Mouse (Mus musculus) left cerebral cortex, postnatal 36 days (tissue): ENCODE data around the gene Adora2b. TPM values are rescaled to one million over a fixed set of nuclear protein-coding genes. Genes with fewer than 3 reads are reported as not detected.
"Not testable (repeated sequence)": the region's sequence is repeated elsewhere in the genome, so short reads cannot be mapped to it uniquely, and the experiment has no call there.

ENCODE experiments used
- DNase-seq, 2 experiments: peaks; one replicate each; pipeline ENCODE4 v3.0.0; 2021 to 2022; ENCODE audit warnings: low spot score in 2 of 2, mixed read lengths in 1 of 2
- intact Hi-C: fragments of 180-260 bp; cut with DNase I; formaldehyde crosslinking; loops from one replicate; pipeline ENCODE4 v1.15.1; 2025
- total RNA-seq, 2 experiments: library from RNA; stranded (reverse); gene quantifications; 2 replicates each; pipeline ENCODE4 v1.2.3; 2021

Gene Adora2b
- total RNA-seq, 2 experiments from 2014 or later = 6.6 to 7.0 TPM

DNA sequence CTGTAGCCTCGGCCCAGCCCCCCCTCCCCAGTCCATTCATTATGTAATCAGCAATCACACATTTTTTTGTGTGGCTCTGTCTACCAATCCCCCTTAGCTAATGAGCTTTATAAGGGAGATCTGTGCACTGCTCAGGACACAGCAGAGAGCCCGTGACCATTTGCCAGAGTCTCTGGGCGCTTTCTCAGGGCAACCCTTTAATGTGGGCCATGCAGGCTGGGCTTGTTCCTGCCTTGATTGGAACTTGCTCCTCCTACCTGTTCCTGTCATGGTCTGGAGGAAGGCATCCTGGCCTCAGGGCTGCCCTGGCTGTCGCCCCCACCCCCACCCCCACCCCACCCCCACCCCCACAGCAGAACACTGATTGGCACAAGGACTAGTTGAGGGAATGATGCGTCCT, 10.4 kb downstream of the Adora2b start:
- DNase-seq = no peak
- intact Hi-C loops = no loop called here

DNA sequence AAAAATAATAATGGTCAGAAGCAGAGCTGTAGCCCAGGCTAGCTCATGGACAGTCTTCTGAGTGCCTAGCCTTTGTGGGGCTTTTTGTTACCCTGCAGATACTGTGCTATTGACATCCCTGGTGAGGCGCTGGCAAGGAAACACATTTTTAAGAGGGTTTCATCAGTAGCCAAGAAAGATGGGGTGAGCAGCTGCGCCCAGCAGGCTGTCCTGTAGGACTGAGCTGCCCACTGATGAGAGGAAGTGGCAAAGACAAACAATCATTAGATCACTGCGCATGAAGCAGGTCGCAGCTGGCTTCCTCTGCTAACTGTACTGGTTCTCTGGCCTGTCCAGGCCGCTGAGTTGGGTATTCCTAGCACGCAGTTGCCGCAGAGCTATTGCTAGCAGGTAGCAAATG, 14.8 kb downstream of the Adora2b start:
- no peak for DNase-seq
- intact Hi-C loops = no loop called here

DNA sequence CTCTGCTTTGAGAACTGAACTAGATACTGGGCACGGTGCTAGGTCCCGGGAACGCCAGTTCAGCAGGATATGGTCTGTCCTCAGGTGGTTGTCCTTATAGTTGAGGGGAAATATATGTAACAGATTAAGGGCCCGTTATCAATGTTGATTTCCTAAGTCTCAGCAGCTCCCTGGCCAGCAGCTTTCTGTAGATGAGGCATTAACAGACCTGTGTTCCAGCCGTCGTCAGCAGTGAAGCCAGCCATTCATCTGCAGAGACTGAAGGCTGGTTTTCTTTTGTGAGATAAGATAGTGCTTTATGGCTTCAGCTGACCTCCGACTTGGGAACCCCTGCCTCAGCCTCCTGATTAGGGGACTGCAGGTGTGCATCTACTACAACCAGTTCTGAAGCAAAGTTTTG, 15.2 kb downstream of the Adora2b start:
- DNase-seq = no peak
- intact Hi-C loops = no loop called here

DNA sequence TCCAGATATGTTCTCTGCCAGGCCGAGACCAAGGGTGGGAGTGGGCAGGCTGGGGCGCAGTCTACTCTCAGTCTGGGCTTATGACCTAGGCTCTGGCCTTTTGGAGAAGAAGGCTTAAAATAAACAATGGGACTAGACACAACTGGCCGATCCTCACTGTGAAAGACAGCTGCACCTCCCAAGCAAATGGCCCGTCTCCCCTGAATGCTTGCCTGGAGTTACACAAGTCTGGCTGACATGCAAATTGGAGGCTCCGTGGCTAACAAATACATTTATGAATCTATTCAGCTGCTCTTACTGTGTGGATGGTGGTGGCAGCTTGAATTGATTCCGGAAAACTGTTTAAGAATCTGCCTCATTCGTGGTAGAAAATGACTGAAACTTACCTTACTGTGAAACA, 16.9 kb downstream of the Adora2b start:
- intact Hi-C loops = no loop called here
- DNase-seq = no peak

DNA sequence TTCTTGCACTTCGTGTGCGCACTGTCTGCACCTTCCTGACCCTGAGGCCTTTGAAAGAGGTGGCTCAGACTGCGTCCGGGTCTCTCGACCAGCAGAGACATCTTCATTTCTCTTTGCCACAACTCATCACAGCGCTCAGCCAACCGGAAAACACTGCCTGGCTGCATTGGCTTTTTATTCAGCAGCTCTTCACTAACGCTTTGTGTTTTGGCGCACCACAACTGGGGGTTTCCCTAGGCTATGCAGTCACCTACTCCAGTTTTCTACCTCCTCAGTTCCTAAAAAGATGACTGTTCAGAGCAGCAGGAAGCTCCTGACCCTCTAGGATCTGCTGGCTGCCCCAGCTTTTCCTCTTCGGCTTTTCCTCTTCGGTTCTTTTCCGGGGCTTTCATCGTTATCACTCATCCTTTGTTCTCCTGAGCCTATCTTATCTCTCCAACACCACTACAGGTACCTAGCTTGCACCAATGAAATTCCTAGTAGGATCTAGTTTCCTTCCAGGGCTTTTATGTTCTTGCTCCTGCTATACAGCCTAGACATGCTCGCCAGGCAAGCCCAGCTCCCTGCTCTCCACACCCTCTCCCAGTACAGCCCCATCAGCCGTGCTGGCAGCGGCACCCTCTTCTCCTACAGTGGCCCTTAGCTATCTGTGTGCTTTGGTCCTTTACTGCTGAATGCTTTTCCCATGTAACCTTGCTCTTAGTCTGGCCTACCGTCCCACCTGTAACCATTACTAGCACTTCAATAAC, 17.9 kb downstream of the Adora2b start:
- intact Hi-C loops = no loop called here
- no peak for DNase-seq

DNA sequence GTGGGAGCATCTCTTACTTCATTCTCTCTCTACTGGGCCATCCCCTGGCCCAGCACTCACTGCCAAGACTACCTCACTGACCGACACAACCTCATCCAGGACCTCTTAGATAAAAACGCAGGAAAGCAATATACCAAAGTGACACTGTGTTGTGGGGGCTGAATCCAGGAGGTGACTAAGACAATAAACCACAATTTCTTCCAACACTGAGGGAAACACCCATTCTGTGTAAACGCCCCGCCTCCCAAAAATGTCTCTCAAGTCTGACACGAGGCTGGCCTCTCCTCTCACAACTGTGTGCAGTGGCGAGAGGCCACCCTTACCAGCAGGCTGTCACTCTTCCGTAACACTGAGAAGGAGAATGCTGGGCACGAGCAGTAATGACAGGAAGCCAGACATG, 19.6 kb downstream of the Adora2b start:
- intact Hi-C loops = no loop called here
- DNase-seq = no peak

DNA sequence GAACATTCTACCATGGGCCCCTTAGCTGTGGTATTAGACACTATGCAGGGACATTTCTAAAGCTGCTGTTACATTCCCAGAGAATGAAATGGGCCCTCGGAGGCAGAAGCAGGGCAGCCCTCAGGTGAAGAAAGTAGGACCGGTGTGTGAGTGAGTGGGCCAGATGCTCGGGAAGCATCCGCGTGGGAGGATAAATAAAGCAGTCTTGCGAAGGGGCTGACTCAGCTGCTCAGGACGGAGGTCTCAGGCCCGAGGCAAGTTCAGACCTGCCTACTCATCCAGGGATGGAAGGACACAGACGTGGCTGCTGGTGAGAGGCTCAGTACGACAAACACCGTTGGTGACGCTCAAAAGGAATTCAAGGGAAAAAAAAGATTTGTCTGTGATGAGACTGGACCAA, 20.3 kb downstream of the Adora2b start:
- intact Hi-C loops = no loop called here
- DNase-seq = no peak

DNA sequence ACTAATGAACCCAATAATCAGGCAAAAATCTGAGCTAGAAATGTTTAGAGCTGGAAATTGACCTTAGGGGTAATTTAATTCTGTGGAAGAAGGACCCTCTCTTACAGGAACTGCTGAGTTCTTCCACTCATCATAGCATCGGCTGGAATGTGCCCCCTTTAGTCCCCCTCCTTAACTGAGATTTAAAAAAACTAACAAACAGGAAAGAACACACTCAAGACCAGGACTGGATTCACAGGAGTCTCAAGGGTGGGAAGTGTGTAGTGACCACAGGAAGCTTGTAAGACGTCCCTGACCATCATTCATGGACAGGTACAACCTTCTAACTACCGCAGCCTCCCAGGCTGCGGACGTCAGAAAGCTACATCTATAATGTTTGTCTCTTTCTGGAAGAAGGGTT, 22.1 kb downstream of the Adora2b start:
- no peak for DNase-seq
- intact Hi-C loops = no loop called here

DNA sequence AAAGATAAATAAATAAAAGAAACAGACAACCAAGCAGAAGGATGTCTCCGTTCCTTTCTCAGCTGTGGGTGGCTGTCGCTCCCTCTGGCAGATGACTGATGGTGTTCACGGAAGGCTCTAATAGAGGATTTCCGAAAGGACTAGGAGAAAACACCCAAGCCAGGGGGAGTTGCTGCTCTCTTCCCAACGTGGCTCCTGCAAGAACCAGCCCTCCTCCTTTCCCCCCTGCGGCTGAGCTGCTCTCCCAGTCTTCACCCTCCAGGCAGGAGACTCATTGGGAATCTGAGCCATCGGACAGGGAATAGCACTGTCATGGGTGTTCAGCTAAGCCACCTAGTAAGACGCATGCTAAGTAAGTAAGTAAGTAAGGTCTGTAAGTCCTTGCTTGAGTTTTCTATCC, 28.3 kb downstream of the Adora2b start:
- intact Hi-C loops = loop anchor here (2.0 kb wide), 1 partner anchor 326 kb away; no protein-coding TSS in a partner anchor
- DNase-seq = no peak

DNA sequence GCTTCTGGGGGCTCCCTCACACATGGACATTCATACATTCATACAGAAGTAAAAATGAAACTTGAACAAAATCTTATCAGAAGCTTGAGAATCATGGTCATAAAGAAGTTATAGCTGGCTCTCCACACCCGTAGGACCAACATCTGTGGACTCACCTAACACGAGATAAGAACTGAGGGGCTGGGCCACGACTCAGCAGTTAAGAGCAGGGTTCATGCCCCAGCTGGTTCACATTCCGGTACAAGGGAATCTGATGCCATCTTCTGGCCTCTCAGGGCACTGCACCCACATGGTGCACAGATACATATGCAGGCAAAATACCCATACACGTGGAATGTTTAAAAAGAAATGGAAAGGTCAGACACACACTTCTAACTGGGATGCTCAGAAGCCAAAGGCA, 29.2 kb downstream of the Adora2b start:
- intact Hi-C loops = no loop called here
- DNase-seq = peak in 1 of 2 experiments; percentile 37

DNA sequence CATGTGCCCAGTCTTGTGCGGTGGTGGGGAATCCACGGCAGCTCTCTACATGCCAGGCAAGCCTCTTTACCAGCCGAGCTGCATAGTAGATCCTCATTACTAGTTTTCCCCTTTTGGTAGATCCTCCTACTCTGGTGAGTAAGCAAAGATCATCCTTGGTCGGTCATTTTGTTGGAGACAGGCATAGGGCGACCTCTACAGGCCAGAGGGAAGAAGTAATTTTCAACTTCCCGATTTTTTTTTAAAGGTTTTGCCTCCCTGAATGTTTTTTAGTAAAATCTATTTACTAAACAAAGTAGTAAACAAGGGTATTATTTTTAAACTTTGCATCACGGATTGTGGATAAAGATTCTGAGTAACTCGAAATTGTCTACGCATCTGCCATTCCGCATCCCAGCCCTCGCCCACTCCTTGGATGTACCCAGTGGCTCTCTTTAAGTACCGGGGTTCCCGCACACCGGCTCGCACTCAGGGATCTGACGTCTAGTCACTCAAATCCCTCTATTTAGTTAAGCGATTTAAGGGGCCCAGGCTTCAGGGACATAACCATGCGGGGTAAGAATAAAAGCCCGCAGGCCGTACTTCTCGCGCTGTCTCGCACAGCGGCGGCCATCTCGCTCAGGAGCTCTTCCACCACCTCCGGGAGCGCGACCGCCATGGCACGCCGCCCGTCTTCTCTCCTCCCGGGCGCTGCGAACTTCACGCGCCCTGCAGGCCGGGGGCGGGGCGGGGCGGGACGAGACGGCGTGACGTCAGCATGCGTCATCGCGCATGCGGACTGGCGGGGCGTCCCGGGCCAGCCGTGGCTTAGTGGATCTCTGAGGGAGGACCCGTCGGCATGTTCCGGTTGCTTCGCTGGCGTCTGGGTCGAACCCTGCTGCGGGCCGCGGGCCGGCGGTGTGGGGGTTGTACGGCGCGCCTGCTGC, 32.2 kb downstream of the Adora2b start, which contains the start of the genes Zswim7 and Ttc19:
TSS of gene Zswim7 (minus strand) at position 701 of the 926 bp plus-strand sequence.
TSS of gene Ttc19 (plus strand) at position 799 of the 926 bp plus-strand sequence.
- intact Hi-C loops = loop anchor here (1.0 to 2.0 kb wide), 3 partner anchors 154 to 350 kb away; partner anchors contain the start of gene Akap10
- peak; percentile 90 to 93 for DNase-seq

DNA sequence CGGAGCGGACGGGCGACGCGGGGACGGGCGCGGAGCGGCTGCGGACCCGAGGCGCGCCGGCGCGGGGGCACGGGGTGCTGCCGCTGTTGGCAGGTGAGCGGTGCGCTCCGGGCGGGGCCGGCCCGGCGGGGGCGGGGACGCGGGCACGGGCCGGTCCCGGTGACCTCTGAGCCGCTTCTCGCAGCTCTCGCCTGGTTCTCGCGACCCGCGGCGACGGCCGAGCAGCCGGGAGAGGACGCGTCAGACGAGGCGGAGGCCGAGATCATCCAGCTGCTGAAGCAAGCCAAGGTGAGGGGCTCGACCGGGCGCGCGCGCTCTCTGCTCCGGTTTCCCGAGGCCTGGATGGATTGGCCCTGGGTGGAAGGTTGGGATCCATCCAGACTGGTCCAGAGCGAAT, 32.8 kb downstream of the Adora2b start:
- no peak for DNase-seq

DNA sequence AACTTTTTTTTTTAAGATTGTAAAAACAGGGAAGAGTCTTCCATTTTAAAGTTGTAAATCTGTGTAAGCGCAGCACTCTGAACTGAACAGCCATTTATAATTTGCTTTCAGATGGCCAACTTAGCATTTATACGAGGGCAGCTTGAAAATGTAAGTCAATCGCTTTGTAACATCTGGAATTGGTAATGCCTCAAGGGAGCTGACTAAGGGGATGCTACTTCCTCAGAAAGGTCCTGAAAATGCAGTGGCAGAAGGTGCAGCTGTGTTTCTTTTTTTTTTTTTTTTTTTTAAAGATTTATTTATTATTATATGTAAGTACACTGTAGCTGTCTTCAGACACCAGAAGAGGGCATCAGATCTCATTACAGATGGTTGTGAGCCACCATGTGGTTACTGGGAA, 35.2 kb downstream of the Adora2b start:
- intact Hi-C loops, DNase-seq: not testable (repeated sequence)

More for the DNA sequence above, 32.8 kb downstream of the Adora2b start:
- intact Hi-C loops = loop anchor here (1.0 to 2.0 kb wide), 3 partner anchors 154 to 351 kb away; partner anchors contain the start of gene Akap10

DNA sequence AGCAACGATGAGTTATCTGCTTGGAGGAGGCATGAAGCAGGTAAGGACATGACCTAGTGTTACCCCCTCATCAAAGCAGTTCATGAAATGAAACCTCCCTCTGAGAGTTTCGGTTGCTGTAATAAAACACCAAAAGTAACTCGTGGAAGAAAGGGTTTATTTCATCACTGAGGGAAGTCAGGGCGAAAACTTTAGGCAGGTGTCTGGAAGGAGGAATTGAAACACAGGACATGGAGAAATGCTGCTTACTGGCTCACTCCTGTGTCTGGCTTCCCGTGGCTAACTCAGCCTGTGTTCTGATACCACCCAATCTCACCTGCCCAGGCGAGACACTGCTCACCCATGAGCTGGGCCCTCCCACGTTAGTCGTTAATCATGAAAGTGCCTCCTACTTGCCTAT, 36.2 kb downstream of the Adora2b start:
- intact Hi-C loops = no loop called here

DNA sequence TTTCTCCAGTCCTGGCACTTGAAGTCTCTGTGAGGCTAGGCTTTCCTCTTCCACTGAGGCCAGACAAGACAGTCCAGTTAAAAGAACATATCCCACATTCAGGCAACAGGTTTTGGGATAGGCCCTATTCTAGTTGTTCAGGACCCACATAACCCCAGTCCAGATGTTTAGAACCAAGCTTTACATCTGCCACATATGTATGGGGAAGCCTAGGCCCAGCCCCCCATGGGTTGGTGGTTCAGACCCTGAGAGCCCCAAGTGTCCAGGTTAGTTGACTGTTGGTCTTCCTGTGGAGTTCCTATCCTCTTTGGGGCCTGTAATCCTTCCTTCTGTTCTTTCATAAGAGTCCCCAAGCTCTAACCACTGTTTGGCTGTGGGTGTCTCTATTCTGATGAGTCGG, 38.9 kb downstream of the Adora2b start:
- no peak for DNase-seq
- intact Hi-C loops = no loop called here

More for the DNA sequence above, 36.2 kb downstream of the Adora2b start:
- DNase-seq = no peak

DNA sequence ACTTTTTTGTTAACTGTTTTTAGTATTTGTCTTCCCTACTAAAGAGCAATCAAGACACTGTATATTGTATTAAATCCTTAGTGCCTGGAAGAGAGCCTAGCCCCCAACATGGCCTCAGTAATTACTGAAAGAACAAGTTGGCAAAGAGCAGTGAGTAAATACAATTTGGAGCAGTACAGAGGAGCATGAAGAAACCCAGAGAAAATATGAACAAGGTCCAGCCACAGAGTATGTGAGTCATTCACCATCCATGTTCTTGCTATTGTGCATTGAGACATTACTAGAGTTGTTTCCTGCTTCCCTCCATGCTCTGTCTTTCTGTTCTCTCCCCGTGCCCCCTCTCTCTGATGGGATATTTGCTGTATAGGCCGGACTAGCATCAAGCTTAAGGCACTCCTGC, 45.3 kb downstream of the Adora2b start:
- intact Hi-C loops = no loop called here

DNA sequence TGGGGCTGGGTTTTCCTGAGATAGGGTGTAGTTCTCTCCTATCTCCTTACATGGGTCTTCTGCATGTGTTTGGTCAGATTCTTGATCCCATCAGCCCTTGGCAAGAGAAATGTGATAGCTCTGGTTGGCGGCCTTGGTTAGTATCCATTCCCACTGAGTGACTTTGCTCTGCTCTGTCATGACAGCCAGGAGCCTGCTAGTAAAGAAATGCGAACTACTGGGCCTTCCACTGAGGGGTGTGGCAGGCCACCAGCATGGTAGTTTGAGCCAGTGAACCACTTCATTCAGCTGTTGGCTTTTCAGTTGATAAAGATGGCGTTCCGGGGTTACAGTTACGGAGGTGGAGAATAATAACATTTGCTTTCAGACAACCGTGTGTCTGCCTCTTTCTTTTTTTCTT, 50.1 kb downstream of the Adora2b start:
- intact Hi-C loops = no loop called here
- no peak for DNase-seq

More for the DNA sequence above, 45.3 kb downstream of the Adora2b start:
- no peak for DNase-seq

DNA sequence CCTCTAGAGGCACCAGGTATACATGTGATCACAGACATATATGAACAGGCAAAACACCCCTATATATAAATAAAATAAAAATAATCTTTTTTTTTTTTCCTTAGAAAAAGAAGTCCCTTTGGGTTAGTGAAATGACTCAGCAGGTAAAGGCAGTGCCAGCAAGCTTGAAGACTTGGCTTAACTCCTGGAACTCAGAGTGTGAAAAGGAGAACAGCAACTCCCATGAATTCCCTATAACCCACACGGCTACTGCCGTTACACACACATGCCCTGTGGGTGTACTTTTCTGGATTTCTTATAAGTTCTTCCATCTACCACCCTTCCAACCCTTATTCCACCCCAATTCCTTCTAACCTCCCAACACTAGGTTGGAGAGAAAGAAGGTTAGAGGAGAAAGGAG, 57.1 kb downstream of the Adora2b start:
- DNase-seq = peak in 1 of 2 experiments; percentile 34
- intact Hi-C loops = no loop called here

DNA sequence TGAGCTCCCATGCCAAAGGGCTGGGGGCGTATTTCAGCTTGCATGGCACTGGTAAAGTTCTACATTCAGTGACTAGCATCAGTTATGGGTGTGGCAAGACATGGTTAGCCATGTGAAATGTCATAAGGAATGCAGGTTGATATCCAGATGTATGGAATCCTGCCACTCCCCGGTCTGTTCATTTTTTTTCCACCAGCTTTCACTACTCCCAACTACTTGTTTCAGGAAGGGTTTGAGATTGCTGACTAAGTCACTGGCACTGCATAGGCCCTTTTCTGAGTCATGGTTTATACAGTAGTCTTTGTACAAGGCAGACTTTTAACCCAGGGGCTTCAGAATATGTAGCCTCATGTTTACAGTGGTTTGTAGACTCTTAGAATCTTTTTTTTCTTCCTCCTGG, 60.5 kb downstream of the Adora2b start:
- DNase-seq = no peak
- intact Hi-C loops = no loop called here

DNA sequence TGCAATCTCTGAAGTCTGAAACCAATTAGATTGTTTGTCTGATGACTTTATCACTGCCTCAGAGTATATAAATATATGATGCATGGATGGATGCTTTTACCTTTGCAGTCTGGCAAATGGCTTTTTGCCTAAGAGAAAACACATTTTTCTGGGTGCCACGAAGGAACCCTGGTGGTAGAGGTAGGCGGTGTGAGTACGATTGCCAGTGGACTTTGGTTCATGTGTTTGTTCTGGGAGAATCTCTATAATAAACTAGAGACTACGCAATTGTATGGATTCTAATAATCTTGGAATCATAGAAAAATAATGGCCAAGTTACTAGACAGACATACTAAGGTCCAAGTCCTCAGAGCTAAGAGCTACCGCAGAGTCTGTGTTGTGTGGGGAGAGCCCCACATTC, 66.2 kb downstream of the Adora2b start:
- no peak for DNase-seq
- intact Hi-C loops = no loop called here
